Mouse (Mus musculus): ENCODE measurements around the gene Cdk14. TPM values are rescaled to one million over a fixed set of nuclear protein-coding genes. Genes with fewer than 3 reads are reported as not detected.
"Not testable (repeated sequence)": the region's sequence is repeated elsewhere in the genome, so short reads cannot be mapped to it uniquely, and the experiment has no call there.

The Cdk14 gene
- total RNA-seq, 2 experiments from 2014 or later = 209 to 215 TPM

DNA sequence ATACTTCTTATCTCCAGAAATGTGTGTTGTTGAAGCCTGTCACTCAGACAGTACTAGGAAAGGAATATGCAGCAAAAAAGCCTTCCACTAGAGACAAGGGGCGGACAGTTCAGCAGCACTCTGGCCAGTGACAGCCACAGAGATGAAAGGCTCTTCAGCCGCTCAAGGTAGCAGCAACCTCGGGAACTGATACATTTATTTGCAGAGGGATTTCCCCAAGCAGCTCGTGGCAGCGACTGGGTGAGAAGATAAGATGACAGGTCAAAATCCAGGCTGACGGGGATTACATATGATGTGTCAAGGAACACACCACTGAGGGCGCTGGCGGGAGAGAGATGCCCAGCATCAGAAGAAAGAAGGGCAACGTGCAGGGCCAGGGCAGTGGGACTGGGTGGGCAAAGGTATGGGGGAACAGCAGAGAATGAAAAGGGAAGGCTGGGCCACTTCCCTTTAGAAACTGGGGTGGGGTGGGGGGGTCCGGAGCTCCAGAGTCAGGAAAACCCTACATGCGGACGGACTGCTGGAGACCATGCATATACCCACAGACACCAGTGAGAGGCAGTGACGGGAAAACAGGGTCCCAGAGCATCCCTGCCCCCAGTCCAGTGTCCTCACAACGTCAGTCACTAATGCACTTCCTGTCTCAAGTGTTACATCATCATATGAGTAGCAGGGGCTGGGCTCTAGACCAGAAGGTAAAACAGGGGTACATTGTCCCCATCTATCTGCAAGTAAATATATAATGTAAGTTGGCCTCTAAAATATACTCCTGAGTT is 51.5 kb downstream of the Cdk14 start:
- DNase-seq (ENCODE audit: low spot score in 2 of 2) = no peak

DNA sequence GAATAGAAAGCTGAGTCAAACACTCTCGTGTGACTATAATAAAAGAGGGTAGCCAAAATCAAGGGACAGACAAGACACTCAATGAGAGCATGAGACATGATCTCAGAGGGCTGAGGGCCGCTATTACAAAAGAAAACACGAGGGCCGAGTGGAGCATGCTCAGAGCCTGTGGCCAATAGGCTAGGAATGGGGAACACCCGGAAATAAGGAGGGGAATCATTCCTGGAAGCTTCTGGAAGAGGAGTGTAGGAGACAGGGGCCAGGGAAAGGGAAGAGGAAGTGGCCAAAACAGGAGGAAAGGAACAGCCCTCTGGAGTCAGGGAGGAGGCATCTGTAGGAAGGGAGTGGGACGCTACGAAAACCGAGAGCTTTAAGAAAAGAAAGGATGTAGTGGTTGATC is 52.6 kb downstream of the Cdk14 start:
- no peak for DNase-seq (ENCODE audit: low spot score in 2 of 2)

DNA sequence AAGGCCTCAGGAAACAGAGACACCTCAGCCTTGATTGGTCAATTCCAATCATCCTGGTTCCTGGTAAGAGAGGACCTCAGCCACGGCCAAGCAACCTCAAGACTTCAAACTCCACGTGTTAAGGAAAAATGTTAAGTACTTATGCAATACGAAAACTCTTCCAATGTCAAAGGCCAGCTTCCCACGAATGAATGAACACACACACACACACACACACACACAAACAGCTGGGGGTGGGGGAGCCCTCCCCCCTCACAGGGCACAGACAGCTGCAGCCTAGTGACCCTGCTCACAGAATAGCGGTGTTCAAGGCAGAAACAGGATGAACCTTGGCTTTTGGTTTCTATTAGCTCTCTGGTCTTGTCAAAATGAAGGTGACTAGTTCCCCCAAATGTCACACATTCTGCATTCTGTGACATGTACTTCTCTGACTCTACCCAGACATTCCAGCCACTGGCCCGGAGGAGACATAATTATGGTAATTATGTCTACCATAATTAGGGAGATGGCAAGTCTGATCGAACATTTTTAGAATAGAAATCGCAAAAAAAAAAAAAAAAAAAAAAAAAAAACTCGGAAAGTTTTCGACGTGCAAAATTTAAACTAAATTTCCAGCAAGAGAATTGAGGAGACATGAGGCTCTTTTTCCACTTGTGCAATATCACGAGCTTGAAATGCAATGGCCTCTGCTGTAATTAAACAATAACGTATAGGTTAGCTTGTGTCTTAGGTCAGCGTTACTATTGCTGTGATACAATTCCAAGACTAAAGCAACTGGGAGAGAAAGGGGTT is 54.6 kb downstream of the Cdk14 start:
- DNase-seq (ENCODE audit: low spot score in 2 of 2) = no peak

DNA sequence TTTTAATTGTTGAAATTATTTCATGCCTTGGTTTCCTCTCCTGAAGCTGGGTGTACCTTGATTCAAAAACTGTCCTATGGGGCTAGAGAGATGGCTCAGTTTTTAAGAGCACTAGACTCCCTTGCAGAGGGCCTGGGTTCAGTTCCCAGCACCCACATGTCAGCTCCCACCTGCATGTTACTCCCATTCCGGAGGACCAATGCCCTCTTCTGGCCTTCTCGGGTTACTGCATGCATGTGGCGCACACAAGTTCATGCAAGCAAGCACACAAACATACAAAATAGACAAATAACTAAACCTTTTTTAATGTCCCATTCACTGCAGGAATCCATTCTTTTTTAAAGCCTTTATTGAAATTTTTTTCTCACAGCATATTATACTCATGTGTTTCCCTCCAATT is 58.4 kb downstream of the Cdk14 start:
- no peak for DNase-seq (ENCODE audit: low spot score in 2 of 2)

DNA sequence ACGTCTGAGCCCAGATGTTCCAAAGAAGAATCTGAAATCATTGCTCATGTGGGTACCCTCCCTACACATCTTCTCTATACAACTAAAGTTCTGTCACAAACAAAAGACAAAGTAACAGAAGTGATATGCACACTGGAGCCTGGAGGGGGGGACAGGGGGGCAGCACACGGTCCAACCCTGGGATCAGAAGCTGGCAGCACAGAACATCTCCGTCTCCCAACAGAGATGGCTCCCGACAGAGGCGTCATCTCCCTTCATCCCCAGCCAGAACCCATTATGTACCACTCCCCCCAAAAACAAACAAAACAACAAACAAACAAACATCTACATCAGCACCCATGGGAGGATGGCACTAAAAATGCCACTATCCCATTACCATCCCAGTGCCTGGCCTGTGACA is 59.8 kb downstream of the Cdk14 start:
- DNase-seq (ENCODE audit: low spot score in 2 of 2) = no peak

DNA sequence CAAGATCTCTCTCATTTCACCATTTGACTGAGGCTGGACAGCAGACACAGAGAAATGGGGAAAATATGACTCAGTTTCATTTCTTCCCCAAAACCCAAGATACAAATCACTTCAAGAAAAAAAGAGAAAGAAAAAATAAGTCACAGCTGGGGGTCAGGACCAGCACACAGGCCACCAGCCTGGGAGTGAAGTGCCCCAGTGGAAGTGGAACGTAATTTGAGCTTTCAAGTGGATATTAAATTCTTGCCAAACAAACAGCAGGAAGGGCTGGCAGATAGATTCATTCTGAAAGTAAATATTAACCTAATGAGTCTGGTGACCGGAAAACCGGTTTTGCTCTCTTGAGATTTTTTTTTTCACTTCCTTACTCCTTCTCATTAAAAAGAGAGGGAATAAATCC is 60.2 kb downstream of the Cdk14 start:
- DNase-seq (ENCODE audit: low spot score in 2 of 2) = no peak

DNA sequence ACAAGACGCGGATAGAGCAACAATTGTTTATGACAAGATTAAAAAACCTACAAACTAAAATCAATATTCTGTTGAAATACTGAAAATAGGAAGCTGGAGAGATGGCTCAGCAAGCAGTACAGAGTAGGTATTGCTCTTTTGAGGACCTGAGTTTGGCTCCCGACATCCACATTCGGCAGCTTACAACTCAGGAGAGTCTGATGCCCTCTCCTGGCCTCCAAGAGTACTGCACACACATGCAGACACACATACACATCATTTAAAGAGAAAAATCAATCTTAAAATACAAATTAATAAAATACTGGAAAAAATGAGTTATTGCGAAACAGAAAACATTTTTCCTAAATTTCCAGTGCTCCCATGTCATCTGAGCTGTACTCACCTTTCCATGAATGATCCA is 60.7 kb downstream of the Cdk14 start:
- DNase-seq (ENCODE audit: low spot score in 2 of 2) = no peak

DNA sequence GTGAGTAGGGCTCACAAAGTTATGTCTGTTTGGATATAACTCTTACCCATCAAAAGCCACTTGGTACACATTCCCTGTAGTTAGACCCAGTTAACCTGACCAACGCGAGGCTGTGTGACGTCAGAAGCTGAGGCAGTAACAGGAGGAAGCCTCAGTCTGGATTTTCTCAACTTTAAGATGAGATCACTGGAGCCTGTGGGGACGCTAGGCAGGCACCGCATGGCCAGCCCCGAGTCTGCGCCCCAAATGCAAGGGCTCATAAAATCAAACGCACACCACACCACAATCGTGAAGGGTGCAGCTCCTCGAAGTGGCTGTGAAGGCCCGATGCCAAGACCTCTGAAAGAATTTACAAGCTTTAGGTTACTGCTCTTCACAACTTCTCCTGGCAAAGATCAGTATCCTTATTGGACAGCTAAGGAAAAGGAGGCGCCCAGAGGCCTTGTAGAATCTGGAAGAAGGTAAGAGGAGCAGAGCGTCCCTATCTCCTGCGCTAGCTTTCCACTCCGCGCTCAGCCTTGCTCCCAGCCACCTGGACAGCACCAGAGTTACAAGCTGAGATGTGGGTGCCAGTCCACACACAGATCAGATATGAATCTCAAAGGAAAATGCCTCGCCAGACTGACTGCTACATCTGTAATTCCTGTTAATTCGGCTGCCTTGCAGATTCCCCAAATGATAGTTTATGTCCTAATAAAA is 61.9 kb downstream of the Cdk14 start:
- no peak for DNase-seq (ENCODE audit: low spot score in 2 of 2)

DNA sequence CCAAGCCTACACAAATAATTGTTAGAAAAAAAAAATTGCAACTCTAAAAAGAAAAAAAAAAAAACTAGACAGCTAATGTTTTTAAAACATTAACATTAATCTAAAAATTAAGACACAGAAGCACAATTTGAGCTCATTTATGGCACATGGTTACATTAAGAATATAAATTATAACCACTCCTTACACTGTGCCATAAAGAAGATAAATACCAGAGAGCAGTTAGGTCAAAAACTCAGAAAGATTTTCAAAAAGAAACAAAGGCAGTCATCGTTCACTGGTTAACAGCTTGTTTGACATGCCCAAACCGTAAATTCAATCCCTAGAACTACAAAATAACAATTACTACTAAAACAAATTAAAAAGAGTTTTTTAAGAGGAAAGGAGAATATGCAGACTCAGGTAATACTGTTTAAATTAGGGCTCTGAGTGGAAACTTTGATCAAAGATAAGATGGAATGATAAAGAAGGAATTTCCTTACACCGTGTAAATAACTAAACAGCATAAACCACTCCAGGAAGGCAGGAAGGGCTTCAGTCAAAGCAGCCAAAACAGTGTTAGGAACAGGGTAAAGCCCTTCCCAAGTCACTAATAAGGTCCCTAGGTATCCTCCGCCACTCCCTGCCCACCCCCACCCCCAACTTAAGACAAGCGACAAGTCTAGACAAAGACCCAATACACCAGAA is 65.3 kb downstream of the Cdk14 start:
- no peak for DNase-seq (ENCODE audit: low spot score in 2 of 2)

DNA sequence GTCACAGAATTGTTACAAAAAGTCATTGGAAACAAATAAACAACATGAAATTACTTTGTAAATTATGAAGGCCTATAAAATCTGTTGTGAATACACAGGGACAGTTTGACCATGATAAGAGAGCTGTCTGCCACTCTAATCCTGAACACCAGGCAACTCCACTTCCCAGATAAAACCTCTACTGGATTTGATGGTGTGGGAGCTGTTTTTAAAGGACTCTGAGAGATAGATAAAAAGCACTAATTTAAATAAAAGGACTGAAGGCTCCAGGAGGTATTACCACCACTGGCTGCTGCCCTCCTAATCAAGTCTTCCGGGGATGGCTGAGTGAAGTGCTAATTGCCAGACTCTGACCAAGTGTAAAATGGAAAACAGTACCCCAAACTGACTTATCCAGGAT is 66.2 kb downstream of the Cdk14 start:
- DNase-seq (ENCODE audit: low spot score in 2 of 2) = no peak

DNA sequence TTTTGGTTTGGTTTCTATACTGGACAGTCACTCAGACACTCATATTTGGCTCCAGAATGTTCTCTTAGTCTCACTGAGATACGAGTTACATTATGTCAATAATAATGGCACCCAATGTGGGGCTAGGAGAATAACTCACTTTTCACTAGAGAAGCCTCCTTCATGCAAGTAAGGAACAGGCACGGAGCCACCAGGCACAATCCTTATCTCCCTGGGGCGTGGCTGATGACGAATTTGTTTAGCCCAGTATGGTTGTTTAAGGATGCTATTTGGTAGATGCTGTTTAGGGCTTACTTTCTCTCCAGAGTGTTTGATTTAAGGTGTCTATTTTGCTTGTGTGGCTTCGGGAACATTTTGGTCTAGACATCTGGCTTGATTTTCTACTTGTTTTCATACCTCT is 75.5 kb downstream of the Cdk14 start:
- DNase-seq (ENCODE audit: low spot score in 2 of 2) = no peak

DNA sequence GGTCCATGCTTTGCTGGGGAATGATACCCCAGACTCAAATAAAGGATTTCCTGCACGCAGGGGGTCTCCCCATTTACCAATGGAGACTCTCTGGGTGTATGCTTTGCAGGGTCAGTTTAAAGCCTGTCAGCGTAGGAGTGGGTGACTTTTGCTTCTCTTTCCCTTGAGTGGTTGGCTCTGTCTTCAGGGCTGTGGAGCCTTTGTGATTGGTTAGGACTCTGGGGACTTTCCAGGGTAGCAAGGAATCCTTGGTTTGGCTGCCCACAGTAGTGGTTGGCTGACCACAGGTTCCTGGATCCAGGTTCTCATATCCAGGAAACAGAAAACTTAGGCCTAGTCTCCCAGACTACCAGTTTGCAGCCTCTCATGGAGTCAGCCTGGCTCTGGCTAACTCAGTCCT is 76.4 kb downstream of the Cdk14 start:
- DNase-seq (ENCODE audit: low spot score in 2 of 2) = no peak

DNA sequence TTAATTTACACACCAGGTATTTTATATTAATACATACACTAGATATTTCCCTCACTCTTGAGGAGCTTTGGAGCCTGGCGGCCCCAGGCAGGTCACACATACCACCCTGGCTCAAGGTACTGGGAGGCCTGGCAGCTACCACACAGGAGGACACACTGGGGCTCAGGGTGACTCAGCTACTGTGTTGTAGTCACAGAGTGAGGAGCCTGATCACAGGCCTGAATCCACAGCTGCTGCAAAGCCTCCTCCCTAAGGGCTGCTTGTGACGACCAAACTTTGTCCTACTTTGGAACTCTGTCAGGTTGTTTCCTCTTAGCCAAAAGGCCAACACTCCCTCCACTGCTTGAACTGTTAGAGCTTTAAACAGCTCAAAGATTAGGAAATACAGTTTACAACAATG is 76.8 kb downstream of the Cdk14 start:
- DNase-seq (ENCODE audit: low spot score in 2 of 2) = no peak

DNA sequence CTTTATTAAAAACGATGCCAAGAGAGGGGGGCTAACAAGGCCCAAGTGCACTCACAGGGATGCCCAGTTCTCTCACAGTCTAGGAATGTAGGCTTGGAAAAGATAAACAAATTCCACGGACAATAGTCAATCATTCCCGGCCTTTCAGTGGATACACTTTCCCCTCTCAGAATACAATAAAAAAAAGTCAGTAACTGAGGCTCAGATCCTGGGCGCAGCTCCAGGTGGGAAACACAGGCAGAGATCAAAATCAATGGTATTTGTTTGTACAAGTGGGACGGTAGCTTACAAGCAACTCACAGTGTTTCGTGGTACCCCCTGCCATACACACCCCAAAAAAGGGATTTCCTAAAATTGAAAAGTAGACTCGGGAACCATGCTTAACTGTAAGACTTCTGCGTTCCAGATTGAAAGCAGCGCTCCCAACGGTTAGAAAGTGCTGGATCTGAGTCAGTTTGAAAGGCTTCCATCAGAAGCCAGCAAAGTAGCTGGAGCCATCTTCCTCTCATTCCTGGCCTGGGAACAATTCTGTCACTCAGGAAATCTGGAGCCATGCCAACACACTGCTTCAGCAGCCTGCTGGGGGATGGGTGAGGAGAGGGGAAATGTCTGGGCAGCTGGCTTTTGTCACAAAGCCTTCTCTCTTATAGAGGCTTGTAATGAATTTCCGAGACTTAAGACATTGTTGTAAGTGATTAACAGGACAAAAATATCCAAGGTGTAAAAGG is 77.5 kb downstream of the Cdk14 start:
- DNase-seq (ENCODE audit: low spot score in 2 of 2) = peak in 1 of 2 experiments; percentile 25

DNA sequence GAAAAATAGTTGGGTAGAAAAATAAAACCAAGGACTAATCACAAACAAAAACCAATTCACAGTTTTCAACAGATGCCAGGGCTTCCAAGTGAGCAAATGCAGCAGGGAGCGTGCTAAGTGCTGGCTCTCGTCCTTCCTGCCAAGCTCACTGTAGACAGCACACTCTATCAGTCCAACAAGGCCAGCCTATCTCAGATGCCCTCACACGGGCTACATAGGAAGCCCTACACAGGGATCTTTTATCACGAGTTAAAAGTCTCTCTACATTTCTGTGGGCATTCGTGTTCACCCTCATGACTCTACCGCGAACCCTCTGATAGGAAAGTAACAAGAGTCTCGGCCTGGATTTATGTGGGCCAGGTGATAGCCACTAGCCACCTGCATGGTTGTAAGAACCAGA is 78.5 kb downstream of the Cdk14 start:
- no peak for DNase-seq (ENCODE audit: low spot score in 2 of 2)

DNA sequence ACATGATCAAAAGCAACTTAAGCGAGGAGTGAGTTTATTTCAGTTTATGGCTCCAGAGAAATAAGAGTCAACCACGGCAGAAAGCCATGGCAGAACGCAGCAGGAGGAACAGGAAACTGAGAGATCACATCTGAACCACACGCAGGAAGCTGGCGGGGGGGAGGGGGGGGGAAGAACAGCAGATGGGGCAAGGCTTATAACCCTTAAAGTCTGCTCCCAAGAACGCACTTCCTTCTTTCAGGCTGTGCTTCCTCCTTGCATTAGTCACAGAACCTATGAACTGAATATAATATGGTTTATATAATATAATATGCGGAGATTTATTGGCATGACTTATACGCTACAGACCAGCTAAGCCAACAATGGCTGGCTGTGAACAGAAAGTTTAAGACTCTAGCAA is 86.2 kb downstream of the Cdk14 start:
- no peak for DNase-seq (ENCODE audit: low spot score in 2 of 2)

DNA sequence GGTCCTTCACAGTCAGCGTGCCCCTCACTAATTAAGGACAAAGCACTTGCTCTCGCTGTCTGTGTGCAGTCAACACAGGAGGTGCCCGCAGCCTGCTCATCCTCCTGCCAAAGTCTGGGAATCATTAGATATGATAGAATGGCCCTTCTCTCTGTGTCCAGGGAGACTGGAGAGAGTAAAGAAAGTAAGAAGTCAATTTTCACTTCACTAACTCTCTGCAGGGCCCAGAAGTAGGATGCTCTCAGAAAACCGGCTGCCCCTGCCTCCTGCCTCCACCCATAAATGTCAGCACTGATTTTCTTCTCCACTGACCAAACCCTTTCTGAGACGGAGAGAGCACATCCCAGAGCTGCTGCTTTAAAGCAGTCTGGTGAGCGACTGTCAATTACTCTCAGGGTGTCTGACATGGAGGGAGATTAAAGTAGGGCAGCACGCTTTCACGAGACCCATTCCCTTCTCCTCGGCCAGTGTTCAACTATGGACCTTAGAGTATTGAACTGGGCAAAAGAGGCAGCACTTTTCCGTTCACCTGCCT is 89.1 kb downstream of the Cdk14 start:
- DNase-seq (ENCODE audit: low spot score in 2 of 2) = no peak

DNA sequence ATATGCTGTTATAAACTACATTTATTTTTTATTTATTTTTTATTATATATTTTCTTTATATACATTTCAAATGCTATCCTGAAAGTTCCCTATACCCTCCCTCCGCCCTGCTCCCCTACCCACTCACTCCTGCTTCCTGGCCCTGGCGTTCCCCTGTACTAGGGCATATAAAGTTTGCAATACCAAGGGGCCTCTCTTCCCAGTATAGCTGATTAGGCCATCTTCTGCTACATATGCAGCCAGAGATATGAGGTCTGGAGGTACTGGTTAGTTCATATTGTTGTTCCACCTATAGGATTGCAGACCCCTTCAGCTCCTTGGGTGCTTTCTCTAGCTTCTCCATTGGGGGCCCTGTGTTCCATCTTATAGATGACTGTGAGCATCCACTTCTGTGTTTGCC is 91.1 kb downstream of the Cdk14 start:
- DNase-seq (ENCODE audit: low spot score in 2 of 2) = not testable (repeated sequence)

DNA sequence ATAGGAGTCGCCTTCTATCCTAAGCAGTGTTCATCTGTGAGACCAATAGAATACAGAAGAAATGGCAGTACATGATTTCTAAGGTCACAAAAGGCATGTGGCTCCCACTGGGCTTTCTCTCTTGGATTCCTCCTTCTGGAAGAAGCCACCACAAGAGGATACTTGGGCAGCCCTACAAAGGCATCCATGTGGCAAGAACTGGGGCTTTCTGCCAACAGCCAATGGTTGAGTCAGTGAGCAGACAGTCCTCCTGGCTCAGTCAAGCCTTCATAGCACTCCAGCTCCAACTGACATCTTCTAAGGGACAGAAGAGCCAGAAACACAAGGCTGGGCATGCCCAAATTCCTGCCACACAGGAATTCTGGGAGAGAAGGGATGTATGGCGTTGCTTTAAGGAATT is 93.4 kb downstream of the Cdk14 start:
- DNase-seq (ENCODE audit: low spot score in 2 of 2) = no peak

DNA sequence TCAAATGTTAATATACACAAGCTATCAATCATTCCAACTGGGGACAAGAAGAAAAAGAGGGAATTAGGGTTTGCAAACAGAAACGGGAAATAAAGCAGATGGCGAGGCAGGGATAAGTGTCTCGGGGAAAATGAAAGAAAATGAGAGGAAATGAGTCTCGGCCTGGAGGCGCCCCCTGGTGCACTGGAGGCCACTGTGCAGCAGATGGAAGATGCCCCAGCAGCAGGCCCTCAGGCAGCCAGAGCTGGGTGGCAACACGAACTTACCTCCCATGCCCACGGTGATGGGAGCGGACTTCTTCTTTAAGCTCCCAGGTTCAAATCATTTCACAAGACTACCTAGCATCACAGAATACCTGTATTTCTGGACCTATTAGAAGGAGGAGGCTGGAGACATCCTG is 97.4 kb downstream of the Cdk14 start:
- DNase-seq (ENCODE audit: low spot score in 2 of 2) = no peak

All from left cerebral cortex, adult 18-20 months (tissue).